Mouse (Mus musculus) midbrain, postnatal 0 days (tissue): ENCODE results near the gene Zranb1. TPM values are rescaled to one million over a fixed set of nuclear protein-coding genes. Genes with fewer than 3 reads are reported as not detected.

Experiments used
- ATAC-seq: fragments of 200-750 bp; cut with Nextera tagmentation; 2 replicates; pipeline ENCODE4 v1.8.0; 2017; ENCODE audit warnings: moderate number of reproducible peaks, mild to moderate bottlenecking, moderate TSS enrichment, moderate library complexity; ENCODE audit not compliant: low FRiP score
- DNase-seq: peaks from one replicate; pipeline ENCODE4 v3.0.0-alpha.2; 2015; ENCODE audit warnings: low spot score
- H3K27ac ChIP-seq: fragments of 300-500 bp; sonication (generic); 2 replicates; pipeline ENCODE4 v1.5.1; 2014; ENCODE audit warnings: low read depth, mild to moderate bottlenecking, low read length, mixed read lengths
- H3K27me3 ChIP-seq: fragments of 300-500 bp; sonication (generic); 2 replicates; pipeline ENCODE4 v1.6.1; 2014; ENCODE audit warnings: low read length, control low read depth, mixed read lengths; ENCODE audit not compliant: insufficient read depth
- H3K36me3 ChIP-seq: fragments of 300-500 bp; sonication (generic); 2 replicates; pipeline ENCODE4 v1.6.1; 2014; ENCODE audit warnings: low read length, control low read depth, mixed read lengths; ENCODE audit not compliant: insufficient read depth
- H3K4me1 ChIP-seq: fragments of 300-500 bp; sonication (generic); 2 replicates; pipeline ENCODE4 v1.6.1; 2014; ENCODE audit warnings: mild to moderate bottlenecking, control low read depth, antibody characterized with exemption, low read length, mixed read lengths; ENCODE audit not compliant: insufficient read depth
- H3K4me2 ChIP-seq: fragments of 300-500 bp; sonication (generic); 2 replicates; pipeline ENCODE4 v1.6.1; 2014; ENCODE audit warnings: low read depth, mild to moderate bottlenecking, low read length, mixed read lengths; ENCODE audit not compliant: poor library complexity, severe bottlenecking
- H3K4me3 ChIP-seq: fragments of 300-500 bp; sonication (generic); 2 replicates; pipeline ENCODE4 v1.5.1; 2014; ENCODE audit warnings: low read depth, mild to moderate bottlenecking, low read length, moderate library complexity
- H3K9ac ChIP-seq: fragments of 300-500 bp; sonication (generic); replicated peaks from 2 replicates; pipeline ENCODE4 v1.6.1; 2014; ENCODE audit warnings: mild to moderate bottlenecking, low read length, moderate library complexity, mixed read lengths; ENCODE audit not compliant: poor library complexity, severe bottlenecking
- H3K9me3 ChIP-seq: fragments of 300-500 bp; sonication (generic); 2 replicates; pipeline ENCODE4 v1.6.1; 2016; ENCODE audit warnings: low read length, control low read depth
- CTCF ChIP-seq: IDR thresholded peaks from 2 replicates; pipeline ENCODE4 v1.5.1; 2016; ENCODE audit warnings: antibody characterized with exemption, mild to moderate bottlenecking
- WGBS: fragments of 180-500 bp; shearing (Covaris S2); extraction: QIAGEN DNeasy Blood & Tissue Kit; methylation state at CpG from one replicate; pipeline ENCODE4 v1.1.7; 2014; 5-methylcytosine and 5-hydroxymethylcytosine counted together
- polyA plus RNA-seq: library from polyadenylated mRNA; unstranded; fragments of >200 nt; fragmentation: Nextera tagmentation; extraction: Ambion mirVana; gene quantifications from 2 replicates; pipeline ENCODE4 v1.2.1, GENCODE M21; 2015
- total RNA-seq: library from RNA; depleted of rRNA; stranded (reverse); fragments of >200 nt; gene quantifications from 2 replicates; pipeline ENCODE4 v1.2.3, GENCODE M21; 2014; rRNA removed

The Zranb1 gene
- total RNA-seq = 45.1 and 64.6 TPM in 2 replicates
- 26.6 and 28.2 TPM in 2 replicates for polyA plus RNA-seq

DNA sequence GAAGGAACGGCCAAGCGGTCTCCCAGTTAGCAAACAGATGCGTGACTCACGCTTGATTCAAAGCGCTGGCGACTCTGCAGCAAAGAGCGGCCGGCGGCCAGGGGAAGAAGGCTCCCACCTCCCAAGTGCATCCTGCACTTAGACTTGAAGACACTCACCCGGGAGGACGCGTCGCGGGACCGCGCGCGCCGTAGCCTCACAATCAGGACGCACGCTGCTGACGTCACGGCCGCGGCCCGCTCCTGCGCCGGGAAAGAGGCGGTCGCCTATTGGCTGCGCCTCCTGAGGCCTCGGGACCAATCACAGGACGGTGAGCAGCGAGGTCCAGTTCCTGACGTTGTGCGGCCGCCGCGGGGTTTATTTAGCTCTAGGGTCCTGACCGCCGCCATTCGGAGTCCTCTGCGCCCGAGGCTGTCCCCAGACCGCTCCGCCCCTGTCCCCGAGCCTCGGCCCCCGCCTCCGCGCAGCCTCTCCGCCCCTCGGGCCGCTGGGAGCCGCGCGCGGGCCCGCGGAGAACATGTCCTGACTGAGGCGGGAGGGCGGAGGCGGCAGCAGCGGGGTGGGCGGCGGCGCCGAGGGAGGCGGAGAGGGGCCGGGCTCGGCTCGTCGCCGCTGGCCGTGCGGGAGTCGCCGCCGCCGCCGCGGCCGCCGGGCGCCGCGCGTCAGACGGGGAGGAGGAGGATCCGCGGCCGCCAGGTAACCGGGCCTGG is at the start of gene Zranb1:
Gene Zranb1, plus strand, starts transcription at position 293 of the 710 bp plus-strand sequence.
- peak; percentile 100 for ATAC-seq

GRCm38 (mm10) chr7:132882343-132882742 is 48.6 kb upstream of the Zranb1 start:
- DNase-seq (no peak), ATAC-seq (no peak)
- WGBS = 71% methylated on average over 2 of the region's 2 CpGs

More for the DNA sequence above, at the start of gene Zranb1:
- H3K9me3 ChIP-seq = no peaks in the 10 kb centered on the region
- H3K27me3 ChIP-seq = no peaks in the 10 kb centered on the region
- no peaks in the 10 kb centered on the region for H3K4me1 ChIP-seq
- H3K9ac ChIP-seq = peak within 1 kb of the TSS; percentile 95
- no peaks in the 10 kb centered on the region for H3K36me3 ChIP-seq
- H3K27ac ChIP-seq = peak within 1 kb of the TSS; percentile 99
- H3K4me3 ChIP-seq = peak within 1 kb of the TSS; percentile 95
- H3K4me2 ChIP-seq = peak within 1 kb of the TSS; percentile 58
- DNase-seq = peak; percentile 99
- no peak for TF ChIP-seq CTCF
- WGBS = under 1% methylated on average over 61 of the region's 93 CpGs

GRCm38 (mm10) chr7:132884031-132884430 is 46.9 kb upstream of the Zranb1 start:
- peak; percentile 65 for TF ChIP-seq CTCF
- Histone ChIP-seq H3K27me3 (no peaks in the 10 kb centered on the region), H3K27ac (no peak overlapping the region), H3K36me3 (peaks cover 42% of the 10 kb centered on the region), H3K9ac (no peak overlapping the region), H3K4me1 (no peaks in the 10 kb centered on the region), H3K4me3 (no peak overlapping the region), H3K9me3 (no peaks in the 10 kb centered on the region), H3K4me2 (no peak overlapping the region)
- peak; percentile 20 for DNase-seq
- no peak for ATAC-seq
- WGBS = 87% methylated on average over 7 of the region's 7 CpGs

More at GRCm38 (mm10) chr7:132882343-132882742, 48.6 kb upstream of the Zranb1 start:
- no peak overlapping the region for H3K4me2 ChIP-seq
- H3K9ac ChIP-seq = no peak overlapping the region
- peak; percentile 55 for TF ChIP-seq CTCF
- no peaks in the 10 kb centered on the region for H3K27me3 ChIP-seq
- no peaks in the 10 kb centered on the region for H3K4me1 ChIP-seq
- H3K36me3 ChIP-seq = peaks cover 55% of the 10 kb centered on the region
- no peaks in the 10 kb centered on the region for H3K9me3 ChIP-seq
- H3K4me3 ChIP-seq = no peak overlapping the region
- H3K27ac ChIP-seq = no peak overlapping the region

GRCm38 (mm10) chr7:132887019-132887804 is 43.7 kb upstream of the Zranb1 start:
- TF ChIP-seq CTCF = no peak
- H3K4me1 ChIP-seq = no peaks in the 10 kb centered on the region
- no peak overlapping the region for H3K4me2 ChIP-seq
- ATAC-seq (no peak), DNase-seq (no peak)
- H3K4me3 ChIP-seq = no peak overlapping the region
- no peaks in the 10 kb centered on the region for H3K9me3 ChIP-seq
- H3K27ac ChIP-seq = no peak overlapping the region
- H3K36me3 ChIP-seq = peaks cover 22% of the 10 kb centered on the region; the same call in 1 of the 2 replicates
- H3K27me3 ChIP-seq = no peaks in the 10 kb centered on the region
- WGBS = 77% methylated on average over 7 of the region's 7 CpGs
- no peak overlapping the region for H3K9ac ChIP-seq

- Histone ChIP-seq H3K36me3 (peaks cover 13% of the 10 kb centered on the region; the same call in 1 of the 2 replicates), H3K4me3 (no peak overlapping the region), H3K9me3 (no peaks in the 10 kb centered on the region), H3K4me1 (no peaks in the 10 kb centered on the region), H3K27me3 (no peaks in the 10 kb centered on the region), H3K4me2 (no peak overlapping the region), H3K9ac (no peak overlapping the region), H3K27ac (no peak overlapping the region)
- ATAC-seq = no peak
- DNase-seq = no peak
- 87% methylated on average over 3 of the region's 3 CpGs for WGBS
- no peak for TF ChIP-seq CTCF
Measured at GRCm38 (mm10) chr7:132888052-132888451, 42.9 kb upstream of the Zranb1 start.
